Mouse (Mus musculus) A20 (cell line): ENCODE measurements around the gene Ephb3.

Source experiments
- DNase-seq: peaks from one replicate; pipeline ENCODE4 v3.0.0-alpha.2; 2011; ENCODE audit warnings: low read depth, low spot score

Gene Ephb3

DNA sequence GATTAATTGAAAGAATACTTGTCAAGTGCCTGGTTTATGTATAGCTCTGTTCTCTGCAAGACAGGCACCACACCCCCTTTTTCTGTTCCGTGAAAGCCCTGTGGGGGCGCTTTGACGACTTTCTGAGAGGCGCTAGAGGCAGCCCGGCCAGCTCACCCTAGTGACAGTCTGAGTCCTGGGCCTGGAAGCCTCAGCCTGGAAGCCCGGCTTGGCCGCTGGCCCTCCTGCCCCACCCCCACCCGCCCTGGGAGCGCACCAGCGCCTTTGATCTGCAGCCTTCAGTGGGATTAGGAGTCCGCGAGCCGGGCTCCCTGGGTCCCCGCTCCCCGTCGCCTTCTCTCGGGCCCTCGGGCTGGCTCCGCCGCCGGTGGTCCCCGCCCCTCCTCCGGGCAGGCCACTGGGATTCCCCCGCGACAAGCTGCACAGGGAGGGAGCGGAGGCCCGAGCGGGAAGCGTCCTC, 41.4 kb downstream of the Ephb3 start:
- DNase-seq = peak; percentile 31

GRCm38 (mm10) chr16:21246391-21247036, 42.0 kb downstream of the Ephb3 start:
- DNase-seq = no peak

DNA sequence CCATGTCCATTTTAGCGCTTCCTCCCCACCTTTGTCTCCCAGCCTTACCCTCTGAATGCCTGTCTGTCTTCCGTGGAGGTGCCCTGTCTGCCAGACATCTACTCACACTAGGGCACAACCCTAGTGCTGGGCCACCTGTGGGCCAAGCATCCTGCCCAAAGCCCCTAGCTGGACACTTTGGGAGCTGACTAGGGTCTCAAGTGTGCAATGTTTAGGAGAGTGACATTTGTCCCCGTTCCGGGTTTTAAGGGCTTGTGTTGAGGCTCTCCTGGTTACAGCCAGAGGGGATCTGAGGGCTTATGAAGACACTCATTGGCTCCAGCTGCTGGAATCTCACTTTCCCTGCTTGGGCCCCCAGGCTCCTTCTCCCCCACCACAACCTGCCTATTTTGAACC, 42.5 kb downstream of the Ephb3 start:
- no peak for DNase-seq

DNA sequence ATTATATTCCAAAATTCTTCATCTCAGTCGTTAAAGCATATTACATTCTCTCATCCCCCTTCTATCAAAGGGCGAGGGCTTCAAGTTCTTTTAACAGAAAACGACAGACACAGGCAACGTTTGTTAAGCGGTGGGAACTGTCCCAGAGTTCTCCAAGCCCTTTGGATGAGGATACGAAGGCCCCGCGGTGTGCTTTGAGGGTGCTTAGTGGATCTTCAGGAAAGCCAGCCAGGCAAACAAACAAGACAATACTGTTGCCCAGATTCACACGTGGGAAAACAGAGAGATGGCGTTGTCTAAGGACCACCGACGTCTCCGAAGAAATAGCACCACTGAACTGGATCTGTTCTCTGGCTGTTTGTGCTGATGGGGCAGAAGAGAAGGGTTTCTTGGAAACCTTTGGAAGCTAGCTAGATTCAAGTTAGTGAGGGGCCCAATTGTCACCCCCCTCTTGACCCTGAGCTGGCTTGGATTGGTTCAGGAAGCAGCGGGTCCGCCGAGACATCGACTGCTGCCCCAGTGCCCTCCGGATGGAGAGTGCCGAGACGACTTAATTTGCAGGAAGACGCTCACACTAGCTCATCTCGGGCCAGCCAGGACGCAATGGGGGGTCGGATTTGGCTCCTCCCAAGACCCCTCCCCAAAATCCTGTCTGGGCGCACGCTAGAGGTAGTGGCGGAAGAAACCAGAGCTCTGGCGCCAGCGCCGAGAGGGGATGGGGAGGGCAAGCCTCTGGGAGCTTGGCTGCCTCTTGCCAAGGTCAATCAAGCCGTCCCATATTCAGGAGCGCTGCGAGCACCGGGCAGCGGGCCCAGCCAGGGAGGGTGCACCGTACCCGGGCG, 43.5 kb downstream of the Ephb3 start:
- no peak for DNase-seq

- DNase-seq = no peak
These were observed 44.4 kb downstream of the Ephb3 start for GRCm38 (mm10) chr16:21248713-21249531.

GRCm38 (mm10) chr16:21252401-21252955, 47.9 kb downstream of the Ephb3 start:
- DNase-seq = no peak

- no peak for DNase-seq
These were observed 51.2 kb downstream of the Ephb3 start for GRCm38 (mm10) chr16:21255574-21256304.

- DNase-seq = no peak
These were observed 52.2 kb downstream of the Ephb3 start for GRCm38 (mm10) chr16:21256514-21257305.

GRCm38 (mm10) chr16:21265417-21265816, 60.9 kb downstream of the Ephb3 start:
- DNase-seq = no peak

GRCm38 (mm10) chr16:21269775-21270174, 65.2 kb downstream of the Ephb3 start:
- DNase-seq = no peak

- DNase-seq = no peak
These were observed 67.3 kb downstream of the Ephb3 start for GRCm38 (mm10) chr16:21271773-21272247.

GRCm38 (mm10) chr16:21272748-21273147, 68.2 kb downstream of the Ephb3 start:
- peak; percentile 21 for DNase-seq
